8 mouse cellular contexts compared by ENCODE assay signal in the genomic region with DNA sequence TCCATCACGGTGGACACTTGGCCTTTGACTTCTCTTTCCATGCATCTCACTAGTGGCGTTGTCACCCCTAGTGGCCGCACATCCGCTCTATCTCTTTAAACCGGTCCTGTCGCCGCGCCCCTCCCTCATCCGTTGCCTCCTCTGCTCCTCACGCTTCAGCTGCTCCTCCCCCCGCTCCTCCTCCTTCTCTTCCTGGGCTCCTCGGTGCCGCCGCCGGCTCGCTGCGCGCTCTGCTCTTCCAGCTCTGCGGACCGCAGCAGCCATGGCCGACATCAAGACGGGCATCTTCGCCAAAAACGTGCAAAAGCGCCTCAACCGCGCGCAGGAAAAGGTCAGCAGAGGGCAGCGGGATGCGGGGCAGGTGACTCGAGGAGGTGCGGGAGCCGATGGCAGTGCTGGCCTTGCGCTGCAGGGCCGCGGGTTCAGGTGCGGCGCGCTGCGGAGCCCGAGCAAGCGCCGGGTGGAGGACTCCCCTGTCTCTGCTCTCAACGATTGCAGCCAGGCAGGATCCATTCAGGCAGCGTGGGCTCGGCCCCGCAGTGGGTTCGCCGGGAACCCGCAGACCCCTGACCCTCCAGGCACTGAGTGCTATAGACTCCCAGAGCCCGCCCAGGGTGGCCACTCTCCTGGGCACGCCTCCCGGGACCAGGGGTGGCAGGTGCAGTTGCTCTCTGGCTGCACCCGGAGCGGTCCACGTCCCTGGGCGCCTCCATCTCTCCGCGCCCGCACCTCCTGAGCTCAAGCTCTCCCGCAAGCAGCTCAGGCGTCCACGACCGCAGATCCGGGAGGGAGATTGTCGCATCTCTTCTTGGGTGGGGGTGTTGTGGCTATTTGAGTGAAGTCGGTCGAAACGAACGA. TPM values are rescaled to one million over a fixed set of nuclear protein-coding genes. Genes with fewer than 3 reads are reported as not detected.
DNase-seq lines count a peak whose midpoint lies in the region; ATAC-seq and TF ChIP-seq lines count a peak whose summit lies in the region.

A gene (plus strand): TSS at position 35 of the 858 bp plus-strand sequence.

- peaks cover 16% of the 10 kb centered on the region; the same call in 1 of the 2 replicates for H3K4me1 ChIP-seq in hindbrain, embryonic 14.5 days (replicated peaks; ENCODE audit: control insufficient read depth, insufficient read depth, low read length)
- peaks cover 18% of the 10 kb centered on the region for H3K4me1 ChIP-seq in lung, embryonic 15.5 days

- H3K27me3 ChIP-seq in Patski = peaks cover 22% of the 10 kb centered on the region
- no peaks in the 10 kb centered on the region for H3K27me3 ChIP-seq in hindbrain, embryonic 14.5 days (ENCODE audit: control insufficient read depth, insufficient read depth, low read length)
- peaks cover 26% of the 10 kb centered on the region for H3K27me3 ChIP-seq in lung, embryonic 15.5 days

- H3K9ac ChIP-seq in hindbrain, embryonic 14.5 days = peak within 1 kb of the TSS; percentile 84
- H3K9ac ChIP-seq in lung, embryonic 15.5 days = peak within 1 kb of the TSS; percentile 36; the same call in 1 of the 2 replicates

- peak within 1 kb of the TSS; percentile 91 for H3K27ac ChIP-seq in hindbrain, embryonic 14.5 days
- H3K27ac ChIP-seq in lung, embryonic 15.5 days = no peak within 1 kb of the TSS

- no peak for TF ChIP-seq CTCF in Patski (IDR thresholded peaks at IDR 0.05)

- peak; percentile 84 for ATAC-seq in Patski
- ATAC-seq in hindbrain, embryonic 14.5 days (ENCODE audit: low FRiP score) = peak; percentile 97
- ATAC-seq in lung, embryonic 15.5 days (ENCODE audit: borderline replicate concordance, extremely low read depth, low FRiP score, low TSS enrichment) = peak; percentile 91

- H3K4me2 ChIP-seq in hindbrain, embryonic 14.5 days (replicated peaks) = peak within 1 kb of the TSS; percentile 55
- peak within 1 kb of the TSS; percentile 97 for H3K4me2 ChIP-seq in lung, embryonic 15.5 days

- CTCF ChIA-PET in Patski (lab: Charles Lee) = no interaction called here

- POLR2A ChIA-PET in Patski (lab: Charles Lee) = no interaction called here

- peak within 1 kb of the TSS; percentile 81 for H3K4me3 ChIP-seq in hindbrain, embryonic 14.5 days (replicated peaks; ENCODE audit: low read length)
- peak within 1 kb of the TSS; percentile 60 for H3K4me3 ChIP-seq in lung, embryonic 15.5 days

- in situ Hi-C loops in Patski (cut with MboI; ENCODE audit: low pct_unique_long_range_greater_than_20kb) = no loop called here

- H3K9me3 ChIP-seq in hindbrain, embryonic 14.5 days (ENCODE audit: control insufficient read depth, low read length) = no peaks in the 10 kb centered on the region
- H3K9me3 ChIP-seq in lung, embryonic 15.5 days = no peaks in the 10 kb centered on the region

- under 1% methylated on average over 70 of the region's 70 CpGs for WGBS in hindbrain, embryonic 14.5 days
- 1% methylated on average over 70 of the region's 70 CpGs for WGBS in lung, embryonic 15.5 days

- DNase-seq in Patski (ENCODE audit: low read depth, low spot score) = no peak
- DNase-seq in cerebellum, postnatal 25 days = peak; percentile 93 to 96
- peak; percentile 89 to 90 for DNase-seq in frontal cortex, postnatal 36 days (ENCODE audit: low spot score in 2 of 2)
- peak; percentile 80 for DNase-seq in hindbrain, embryonic 14.5 days (ENCODE audit: low spot score)
- peak; percentile 79 to 91 for DNase-seq in layer of hippocampus, postnatal 14 days (ENCODE audit: low spot score in 2 of 2)
- peak; percentile 83 for DNase-seq in retina, embryonic 14.5 days (ENCODE audit: low spot score)
- DNase-seq in urinary bladder, postnatal 36 days (ENCODE audit: low spot score in 2 of 2) = peak; percentile 7 to 20

- H3K36me3 ChIP-seq in hindbrain, embryonic 14.5 days (replicated peaks; ENCODE audit: control insufficient read depth, insufficient read depth) = no peaks in the 10 kb centered on the region
- no peaks in the 10 kb centered on the region for H3K36me3 ChIP-seq in lung, embryonic 15.5 days

RNA-seq across cellular contexts. Expression of the gene that starts here (rescaled TPM):
- 1.6 TPM for polyA plus RNA-seq in Patski (2021)
- 76.8 and 88.0 TPM in 2 replicates for polyA plus RNA-seq in hindbrain, embryonic 14.5 days (2014; fragmentation: Nextera tagmentation; extraction: Ambion mirVana)
- total RNA-seq in layer of hippocampus, postnatal 14 days (2021) = 100 to 1,000 TPM; 266 to 270 TPM
- polyA plus RNA-seq in lung, embryonic 15.5 days (2015; fragmentation: Nextera tagmentation; extraction: Ambion mirVana) = 1.3 and 1.9 TPM in 2 replicates

Comparison
In these comparisons a context has a peak if more than half of its experiments do, and no peak if none do; other contexts are left out.
1. RNA of the gene that starts here (polyA plus RNA-seq): 76.8 to 88.0 TPM in hindbrain, embryonic 14.5 days; 1.3 to 1.9 TPM in lung, embryonic 15.5 days and 1.6 TPM in Patski (single experiment); every median in the first group is over 10 times any median in the second.
2. Peak in every context shown above with its lines, with median percentiles within 50 percentile points of each other: ATAC-seq.